Mouse (Mus musculus) CH12F3 (cell line): Measurements from ENCODE around the gene Slc5a8.

Source experiments
- in situ Hi-C: fragments of 300-500 bp; cut with MboI; formaldehyde crosslinking; loops from 2 replicates; pipeline ENCODE4 v1.14.3; 2020; ENCODE audit warnings: low sequenced_read_pairs

The Slc5a8 gene

GRCm38 (mm10) chr10:88978932-88979331 lies 93.1 kb downstream of the Slc5a8 start:
- in situ Hi-C loops = no loop called here
